ENCODE assay signal across 15 mouse cellular contexts in the genomic region with DNA sequence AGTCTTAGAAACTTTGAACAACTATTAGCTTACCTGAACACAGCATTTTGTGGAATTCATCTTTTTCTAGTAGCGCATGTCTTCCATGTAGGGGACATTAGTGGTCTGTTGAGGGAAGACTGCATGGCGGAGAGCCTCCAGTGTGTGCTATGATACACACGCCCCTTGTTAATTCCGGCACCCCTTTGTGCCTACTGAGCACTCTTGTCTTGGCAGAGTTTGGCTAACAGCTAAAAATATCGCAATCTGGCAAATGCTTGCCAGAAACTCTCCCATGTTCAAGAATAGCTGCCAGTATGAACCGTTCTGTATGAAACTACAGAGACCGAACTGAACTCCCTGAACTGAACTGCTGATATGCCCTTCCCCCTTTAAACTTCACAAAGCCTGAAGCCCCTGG. TPM values are rescaled to one million over a fixed set of nuclear protein-coding genes. Genes with fewer than 3 reads are reported as not detected.
DNase-seq lines count a peak whose midpoint lies in the region; ATAC-seq and TF ChIP-seq lines count a peak whose summit lies in the region.
"Had no signal": no experiment of that assay in that cellular context is flagged by ENCODE, and none has a peak within 500 bp of the region (broad histone marks: within the 10 kb centered on the region; RNA-seq: fewer than 3 reads in every experiment).

No protein-coding gene starts in this region.

- 69% methylated on average over 7 of the region's 7 CpGs for WGBS in heart, embryonic 12.5 days
- WGBS in lung, adult 2 months, result 63% methylated on average over 7 of the region's 7 CpGs
- 78% methylated on average over 7 of the region's 7 CpGs for WGBS in neural tube, embryonic 15.5 days

- H3K4me1 ChIP-seq in heart, embryonic 12.5 days (replicated peaks), result peaks cover 25% of the 10 kb centered on the region
- H3K4me1 ChIP-seq in lung, adult 2 months (ENCODE audit: control insufficient read depth, insufficient read depth, low read length), result peaks cover 3% of the 10 kb centered on the region; the same call in 1 of the 2 replicates
- H3K4me1 ChIP-seq in neural tube, embryonic 15.5 days, result peaks cover 22% of the 10 kb centered on the region

- no peak overlapping the region for H3ac ChIP-seq in myocyte (ENCODE audit: control insufficient read depth, insufficient read length)

- TF ChIP-seq CTCF in lung, adult 2 months (IDR thresholded peaks at IDR 0.05; ENCODE audit: insufficient read depth, low read length), result no peak

- ATAC-seq in heart, embryonic 12.5 days (ENCODE audit: insufficient number of reproducible peaks, low FRiP score), result no peak
- ATAC-seq in neural tube, embryonic 15.5 days (ENCODE audit: low FRiP score), result no peak
- ATAC-seq: forebrain, postnatal 0 days; inflammation-experienced regulatory T-cells, adult 6 months; liver, embryonic 12.5 days had no signal

- no peak for TF ChIP-seq POLR2A in myocyte (IDR thresholded peaks at IDR 0.05; ENCODE audit: insufficient read length, low read depth)
- TF ChIP-seq POLR2A in lung, adult 2 months (IDR thresholded peaks at IDR 0.05; ENCODE audit: borderline replicate concordance, extremely low read depth, low read depth, low read length), result no peak

- H3K4me3 ChIP-seq in heart, embryonic 12.5 days, result no peak overlapping the region
- H3K4me3 ChIP-seq in myocyte, result no peak overlapping the region
- no peak overlapping the region for H3K4me3 ChIP-seq in lung, adult 2 months (replicated peaks; ENCODE audit: extremely low read depth, low read depth, low read length)
- no peak overlapping the region for H3K4me3 ChIP-seq in neural tube, embryonic 15.5 days (replicated peaks)
- H3K4me3 ChIP-seq: liver, embryonic 12.5 days; midbrain, embryonic 10.5 days had no signal

- no peak overlapping the region for H3K27ac ChIP-seq in heart, embryonic 12.5 days (ENCODE audit: poor library complexity, severe bottlenecking)
- H3K27ac ChIP-seq in neural tube, embryonic 15.5 days (replicated peaks), result no peak overlapping the region
- H3K27ac ChIP-seq: liver, embryonic 12.5 days had no signal

- no peaks in the 10 kb centered on the region for H3K27me3 ChIP-seq in heart, embryonic 12.5 days (replicated peaks)
- no peaks in the 10 kb centered on the region for H3K27me3 ChIP-seq in myocyte (ENCODE audit: control insufficient read depth, insufficient read depth, insufficient read length)
- H3K27me3 ChIP-seq in neural tube, embryonic 15.5 days (replicated peaks), result no peaks in the 10 kb centered on the region
- H3K27me3 ChIP-seq: liver, embryonic 12.5 days had no signal

- H3K4me2 ChIP-seq in heart, embryonic 12.5 days, result no peak overlapping the region
- H3K4me2 ChIP-seq in myocyte (ENCODE audit: low read depth), result peak overlapping the region; percentile 49
- no peak overlapping the region for H3K4me2 ChIP-seq in neural tube, embryonic 15.5 days
- H3K4me2 ChIP-seq: liver, embryonic 12.5 days had no signal

- H3K36me3 ChIP-seq in heart, embryonic 12.5 days, result peaks cover 18% of the 10 kb centered on the region; the same call in 1 of the 2 replicates
- H3K36me3 ChIP-seq in myocyte (ENCODE audit: control insufficient read depth, insufficient read depth), result peaks cover 13% of the 10 kb centered on the region
- H3K36me3 ChIP-seq in neural tube, embryonic 15.5 days, result no peaks in the 10 kb centered on the region

- peak; percentile 44 for DNase-seq in cerebellum, adult 11-12 months
- no peak for DNase-seq in cerebellum, adult 11 months
- peak; percentile 21 to 35 for DNase-seq in heart, adult 9 months (ENCODE audit: low spot score in 2 of 2)
- DNase-seq in cerebellum, adult 9-10 months, result peak; percentile 71
- no peak for DNase-seq in lung, adult 2 months
- DNase-seq: adrenal gland, postnatal 10 days; forebrain, postnatal 0 days; lung, postnatal 10 days; thymus, postnatal 36 days had no signal

- no peak overlapping the region for H3K9ac ChIP-seq in heart, embryonic 12.5 days
- no peak overlapping the region for H3K9ac ChIP-seq in neural tube, embryonic 15.5 days (replicated peaks)
- H3K9ac ChIP-seq: forebrain, postnatal 0 days; liver, embryonic 12.5 days had no signal

- H3K79me2 ChIP-seq in myocyte (ENCODE audit: control insufficient read depth, insufficient read depth), result peaks cover 78% of the 10 kb centered on the region

- H3K9me3 ChIP-seq in heart, embryonic 12.5 days (replicated peaks), result no peaks in the 10 kb centered on the region
- H3K9me3 ChIP-seq in neural tube, embryonic 15.5 days (replicated peaks), result no peaks in the 10 kb centered on the region
- H3K9me3 ChIP-seq: liver, embryonic 12.5 days; midbrain, embryonic 10.5 days had no signal

TF ChIP-seq in myocyte, 11 proteins besides CTCF, POLR2A, EP300 and RAD21:
- no peak for TF ChIP-seq CEBPB (IDR thresholded peaks at IDR 0.05; ENCODE audit: insufficient read depth, poor library complexity, severe bottlenecking)
- no peak for TF ChIP-seq MYOD1 (IDR thresholded peaks at IDR 0.05; ENCODE audit: control insufficient read depth in 1 of 3, insufficient read length in 2 of 3, low read depth in 2 of 3)
- TF ChIP-seq E2F4 (IDR thresholded peaks at IDR 0.05; ENCODE audit: insufficient read depth), result no peak
- TF ChIP-seq MAX (IDR thresholded peaks at IDR 0.05; ENCODE audit: low read depth), result no peak
- no peak for TF ChIP-seq MYOG (IDR thresholded peaks at IDR 0.05; ENCODE audit: control insufficient read depth in 1 of 3, insufficient read depth in 1 of 3, insufficient read length in 2 of 3, low read depth in 2 of 3)
- no peak for TF ChIP-seq TCF12 (IDR thresholded peaks at IDR 0.05; ENCODE audit: insufficient read depth, poor library complexity, severe bottlenecking)

RNA-seq across cellular contexts. Expression of gene Fto, which starts 10.2 kb away (rescaled TPM):
- polyA plus RNA-seq in heart, embryonic 12.5 days (2016; fragmentation: Nextera tagmentation; extraction: Ambion mirVana), result 76.6 and 76.7 TPM in 2 replicates
- polyA plus RNA-seq in myocyte (2012; fragmentation: generic; extraction: Trizol), result 74.1 TPM
- 25.6 and 39.7 TPM in 2 replicates for polyA plus RNA-seq in lung, adult 2 months (2012; rRNA removed)
- polyA plus RNA-seq in neural tube, embryonic 15.5 days (2015; fragmentation: Nextera tagmentation; extraction: Ambion mirVana), result 131 and 135 TPM in 2 replicates

RNA-seq across cellular contexts. Expression of gene Rpgrip1l, which starts 10.4 kb away (rescaled TPM):
- polyA plus RNA-seq in heart, embryonic 12.5 days (2016; fragmentation: Nextera tagmentation; extraction: Ambion mirVana), result 8.2 and 9.1 TPM in 2 replicates
- 2.1 TPM for polyA plus RNA-seq in myocyte (2012; fragmentation: generic; extraction: Trizol)
- polyA plus RNA-seq in lung, adult 2 months (2012; rRNA removed), result 1.6 and 3.6 TPM in 2 replicates
- polyA plus RNA-seq in neural tube, embryonic 15.5 days (2015; fragmentation: Nextera tagmentation; extraction: Ambion mirVana), result 9.7 and 10.5 TPM in 2 replicates

Comparison
In these comparisons a context has a peak if more than half of its experiments do, and no peak if none do; other contexts are left out.
1. DNase-seq: peak in cerebellum, adult 11-12 months (single experiment), heart, adult 9 months (2 of 2) and cerebellum, adult 9-10 months (single experiment); none in cerebellum, adult 11 months (single experiment) and lung, adult 2 months (single experiment).